Mouse (Mus musculus) liver, adult 2 months (tissue): ENCODE measurements around the gene Maml3.

Experiments used
- CTCF ChIP-seq: fragments of 200-500 bp; IDR thresholded peaks from 2 replicates; pipeline ENCODE4 v1.5.1; 2011; ENCODE audit warnings: low read depth, low read length, control low read depth
- POLR2A ChIP-seq: fragments of 200-500 bp; IDR thresholded peaks from 2 replicates; pipeline ENCODE4 v1.6.1; 2011; ENCODE audit warnings: low read length, control low read depth; ENCODE audit not compliant: insufficient read depth; ENCODE audit errors: extremely low read depth

DNA sequence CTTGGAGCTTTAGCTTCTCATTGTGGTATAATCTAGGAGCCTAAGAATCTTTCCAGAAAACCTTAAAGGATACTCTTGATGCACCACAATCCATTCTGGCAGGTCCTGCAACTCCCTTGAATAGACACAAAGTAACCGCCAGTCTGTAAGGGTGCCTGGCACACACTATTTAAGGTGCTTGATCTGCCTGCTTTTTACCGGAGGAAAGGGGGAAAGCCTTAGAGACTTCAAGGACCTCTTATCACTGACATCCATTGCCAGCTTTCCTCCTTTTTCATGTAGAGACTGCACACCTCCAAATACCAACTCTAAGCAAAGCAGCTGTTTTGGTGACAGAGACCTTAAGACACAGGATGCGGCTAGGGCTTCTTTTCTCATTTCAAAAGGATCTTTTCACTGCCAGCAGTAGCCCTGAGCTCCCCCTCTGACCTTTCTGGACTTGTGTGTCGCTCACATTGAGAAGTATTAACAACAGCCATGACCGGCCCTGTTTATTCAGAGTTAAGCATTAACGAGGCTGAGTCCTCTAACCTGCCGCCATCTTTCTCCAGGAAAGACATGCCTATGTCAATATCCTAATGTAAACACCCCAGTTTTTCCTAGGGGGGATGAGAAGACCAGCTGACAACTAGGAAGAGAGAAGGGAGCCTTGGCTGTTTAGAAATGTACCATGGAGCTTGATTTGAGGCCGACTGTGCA lies 127.1 kb downstream of the Maml3 start:
- no peak for TF ChIP-seq CTCF
- no peak for TF ChIP-seq POLR2A
